Mouse (Mus musculus) cerebellum, adult 8-10 months (tissue): ENCODE results near the gene Mapk8ip1.

ENCODE experiments used
- DNase-seq: peaks from one replicate; pipeline ENCODE4 v3.0.0; 2022

The Mapk8ip1 gene

GRCm38 (mm10) chr2:92370821-92371805, 29.9 kb downstream of the Mapk8ip1 start:
- peak; percentile 34 for DNase-seq

- DNase-seq: peak; percentile 29
These were observed 30.7 kb downstream of the Mapk8ip1 start for GRCm38 (mm10) chr2:92370375-92370774.

GRCm38 (mm10) chr2:92367383-92368029, 33.6 kb downstream of the Mapk8ip1 start:
- DNase-seq: no peak

GRCm38 (mm10) chr2:92365568-92365967, 35.5 kb downstream of the Mapk8ip1 start:
- no peak for DNase-seq

- no peak for DNase-seq
These were observed 37.0 kb downstream of the Mapk8ip1 start for GRCm38 (mm10) chr2:92364086-92364485.

GRCm38 (mm10) chr2:92362571-92363228, 38.4 kb downstream of the Mapk8ip1 start:
- DNase-seq: no peak

- no peak for DNase-seq
These were observed 39.3 kb downstream of the Mapk8ip1 start for GRCm38 (mm10) chr2:92361795-92362194.

GRCm38 (mm10) chr2:92360893-92361292, 40.2 kb downstream of the Mapk8ip1 start:
- DNase-seq: no peak

- peak; percentile 27 for DNase-seq
These were observed 40.8 kb downstream of the Mapk8ip1 start for GRCm38 (mm10) chr2:92360186-92360823.

GRCm38 (mm10) chr2:92359301-92359700, 41.8 kb downstream of the Mapk8ip1 start:
- no peak for DNase-seq

GRCm38 (mm10) chr2:92354224-92354623, 46.8 kb downstream of the Mapk8ip1 start:
- DNase-seq: no peak

GRCm38 (mm10) chr2:92353402-92353801, 47.7 kb downstream of the Mapk8ip1 start:
- no peak for DNase-seq

- no peak for DNase-seq
These were observed 50.4 kb downstream of the Mapk8ip1 start for GRCm38 (mm10) chr2:92350686-92351085.

GRCm38 (mm10) chr2:92349589-92350425, 51.3 kb downstream of the Mapk8ip1 start:
- no peak for DNase-seq

- no peak for DNase-seq
These were observed 53.9 kb downstream of the Mapk8ip1 start for GRCm38 (mm10) chr2:92347191-92347590.

GRCm38 (mm10) chr2:92342418-92342817, 58.6 kb downstream of the Mapk8ip1 start:
- DNase-seq: no peak
